Mouse (Mus musculus) embryonic fibroblast, embryonic 13.5 days (primary cell): ENCODE data around the gene Serpina3c.

Experiments
- CTCF ChIP-seq: IDR thresholded peaks from 2 replicates; pipeline ENCODE4 v1.5.1; 2011; ENCODE audit warnings: mild to moderate bottlenecking, control low read depth, low read length, moderate library complexity, borderline replicate concordance; ENCODE audit not compliant: insufficient read depth
- POLR2A ChIP-seq: IDR thresholded peaks from 2 replicates; pipeline ENCODE4 v1.6.1; 2011; ENCODE audit warnings: low read depth, mild to moderate bottlenecking, control low read depth, low read length, moderate library complexity

DNA sequence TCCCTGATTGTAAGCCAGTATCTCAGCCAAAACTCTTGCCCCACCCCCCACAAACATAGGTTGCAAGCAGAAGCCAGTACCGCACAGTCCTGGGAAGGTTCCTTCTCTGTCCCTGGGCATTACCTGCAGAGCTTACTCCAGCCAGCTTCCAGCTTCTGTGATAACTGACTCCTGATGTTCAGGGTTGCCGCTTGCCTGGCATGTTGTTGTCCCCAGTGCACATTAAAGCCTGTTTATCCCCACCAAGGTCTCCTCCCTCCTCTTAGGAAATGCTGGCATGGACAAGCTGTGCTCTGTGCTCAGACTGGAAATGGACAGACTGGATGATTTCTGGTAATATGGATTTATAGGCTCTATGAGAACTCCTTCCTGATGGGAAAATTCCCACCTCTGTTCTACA is at the start of gene Serpina3c:
- TF ChIP-seq CTCF, result no peak
- TF ChIP-seq POLR2A, result no peak
